Mouse (Mus musculus) embryo, embryonic 10 days (tissue): Measurements from ENCODE around the gene Psip1.
"Not testable (repeated sequence)": the region's sequence is repeated elsewhere in the genome, so short reads cannot be mapped to it uniquely, and the experiment has no call there.

ENCODE experiments used
- DNase-seq: peaks from one replicate; pipeline ENCODE4 v3.0.0-alpha.2; 2015; ENCODE audit warnings: low spot score

The Psip1 gene

DNA sequence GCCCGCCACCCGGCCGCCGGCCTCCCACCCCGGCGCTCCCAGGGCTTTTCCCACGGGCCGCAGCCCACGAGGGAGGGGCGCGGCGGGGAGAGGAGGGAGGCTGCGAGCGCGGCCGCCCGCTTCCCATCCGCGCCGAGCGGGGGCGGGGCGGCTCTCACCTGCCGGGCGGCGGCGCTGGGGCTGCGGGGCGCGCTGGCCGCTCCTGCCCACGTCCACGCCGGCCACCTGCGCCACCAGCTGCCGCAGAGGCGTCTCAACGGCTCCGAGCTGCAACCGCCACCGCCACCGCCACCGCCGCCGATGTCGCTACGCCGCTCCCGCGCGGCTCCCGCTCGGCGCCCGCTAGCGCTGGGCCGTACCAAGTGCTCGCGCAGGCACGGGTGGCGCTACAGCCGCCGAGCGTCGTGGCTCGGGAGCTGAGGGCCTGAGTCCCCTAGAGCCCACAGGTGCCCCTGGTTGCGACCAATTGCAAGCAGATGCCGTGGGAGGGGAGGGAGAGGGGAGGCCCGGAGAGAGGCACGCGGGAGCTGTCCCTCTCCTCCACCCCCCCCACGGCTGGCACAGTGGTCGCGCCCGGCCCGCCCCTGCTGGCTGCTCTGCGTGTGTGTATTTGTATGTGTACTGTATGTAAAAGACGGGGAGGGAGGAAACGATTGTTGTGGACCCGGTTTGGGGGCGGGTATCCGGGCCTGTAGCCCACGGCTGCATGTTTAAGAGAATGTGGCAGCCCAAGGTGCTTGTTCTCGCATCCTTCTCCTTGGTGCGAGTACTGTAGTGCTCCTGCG is at the start of gene Psip1:
Gene Psip1, minus strand, starts transcription at position 343 of the 785 bp plus-strand sequence.
- peak; percentile 89 for DNase-seq

DNA sequence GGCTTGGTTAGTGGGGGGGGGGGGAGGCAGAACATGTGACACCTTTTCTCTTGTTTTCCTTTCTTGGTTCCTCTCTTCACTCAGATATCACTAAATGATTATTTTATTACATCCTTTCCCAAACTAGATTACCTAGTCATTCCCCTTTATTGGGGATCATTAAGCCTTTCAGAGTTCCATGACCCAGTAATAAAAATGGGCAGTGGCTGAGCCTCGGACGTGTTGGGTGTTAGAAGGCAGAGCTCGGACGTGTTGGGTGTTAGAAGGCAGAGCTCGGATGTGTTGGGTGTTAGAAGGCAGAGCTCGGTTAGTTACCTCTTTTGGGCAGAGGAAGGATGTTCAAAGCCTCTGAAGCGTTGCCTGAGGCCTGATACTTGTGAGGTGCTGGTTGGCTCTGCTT is 47.8 kb upstream of the Psip1 start:
- DNase-seq = peak; percentile 4

DNA sequence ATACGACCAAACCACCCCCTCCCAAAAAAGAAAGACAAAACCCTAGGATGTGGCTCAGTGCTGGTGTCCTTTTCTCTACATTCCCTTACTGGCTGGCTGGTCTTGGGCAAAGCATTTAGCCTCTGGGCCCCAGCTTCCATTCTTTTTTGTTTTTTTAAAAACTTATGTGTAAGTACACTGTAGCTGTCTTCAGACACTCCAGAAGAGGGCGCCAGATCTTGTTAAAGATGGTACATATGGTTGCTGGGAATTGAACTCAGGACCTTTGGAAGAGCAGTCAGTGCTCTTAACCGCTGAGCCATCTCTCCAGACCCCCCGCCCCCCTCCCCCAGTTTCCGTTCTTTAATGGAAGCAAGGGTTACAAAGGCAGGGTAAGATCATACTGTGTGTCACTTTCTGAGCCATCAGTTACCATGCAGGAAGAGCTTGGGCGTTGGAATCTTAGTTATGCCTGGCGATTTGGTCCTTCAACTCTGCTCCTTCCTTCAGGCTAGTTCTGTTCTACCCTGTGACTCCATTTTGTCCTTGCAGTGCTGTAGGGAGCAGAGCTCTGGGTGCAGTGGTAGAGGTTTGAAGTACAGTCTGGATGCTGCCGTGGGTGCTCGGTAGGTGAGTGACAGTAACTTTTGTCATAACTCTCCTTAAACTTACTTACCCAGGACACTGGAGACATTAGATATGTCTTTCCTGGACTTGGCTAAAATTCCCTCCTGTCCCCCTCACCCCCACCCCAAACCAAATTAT is 47.1 kb upstream of the Psip1 start:
- DNase-seq = peak; percentile 1

DNA sequence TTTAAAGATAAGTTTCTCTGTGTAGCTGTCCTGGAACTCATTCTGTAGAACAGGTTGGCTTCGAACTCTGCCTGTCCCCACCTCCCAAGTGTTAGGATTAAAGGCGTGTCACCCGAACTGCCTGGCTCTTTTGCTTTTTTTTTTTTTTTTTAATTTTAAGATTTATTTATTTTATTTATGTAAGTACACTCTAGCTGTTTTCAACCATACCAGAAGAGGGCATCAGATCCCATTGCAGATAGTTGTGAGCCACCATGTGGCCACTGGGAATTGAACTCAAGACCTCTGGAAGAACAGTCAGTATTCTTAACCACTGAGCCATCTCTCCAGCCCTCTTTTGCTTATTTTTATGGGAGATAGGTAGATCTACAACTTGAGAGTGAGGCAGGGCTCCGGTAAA is 43.8 kb upstream of the Psip1 start:
- peak; percentile 3 for DNase-seq

DNA sequence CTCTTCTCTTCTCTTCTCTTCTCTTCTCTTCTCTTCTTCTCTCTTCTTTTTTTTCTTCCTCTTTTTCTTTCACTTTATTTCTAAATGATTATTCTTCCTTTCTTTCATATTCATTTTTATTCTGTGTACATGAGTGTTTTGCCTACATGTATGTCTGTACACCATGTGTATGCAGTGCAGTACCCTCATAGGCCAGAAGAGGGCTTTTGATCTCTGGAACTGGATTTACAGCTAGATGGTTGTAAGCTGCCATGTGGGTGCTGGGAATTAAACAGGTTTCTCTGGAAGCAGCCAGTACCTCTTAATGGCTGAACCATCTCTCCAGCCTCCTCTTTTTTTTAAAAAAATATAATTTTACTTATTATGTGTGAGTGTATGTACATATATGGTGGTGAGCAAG is 41.7 kb upstream of the Psip1 start:
- DNase-seq = peak; percentile 26

DNA sequence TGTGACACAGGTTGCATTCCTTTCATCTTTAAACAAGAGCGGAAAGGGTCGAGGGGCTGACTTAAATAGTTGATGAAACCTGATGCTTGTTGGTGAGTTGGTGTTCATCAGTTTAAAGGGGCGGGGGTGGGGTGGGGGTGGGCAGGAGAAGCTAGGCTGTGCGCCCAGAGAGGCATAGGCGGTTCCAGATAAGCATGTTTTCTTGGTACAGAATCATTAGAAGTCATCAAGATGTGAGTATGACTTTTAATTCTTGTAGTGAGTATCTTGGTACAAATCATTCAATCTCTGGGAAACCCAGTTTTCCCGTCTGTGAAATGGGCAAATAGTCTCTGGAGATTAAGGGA is 40.7 kb upstream of the Psip1 start:
- peak; percentile 7 for DNase-seq

DNA sequence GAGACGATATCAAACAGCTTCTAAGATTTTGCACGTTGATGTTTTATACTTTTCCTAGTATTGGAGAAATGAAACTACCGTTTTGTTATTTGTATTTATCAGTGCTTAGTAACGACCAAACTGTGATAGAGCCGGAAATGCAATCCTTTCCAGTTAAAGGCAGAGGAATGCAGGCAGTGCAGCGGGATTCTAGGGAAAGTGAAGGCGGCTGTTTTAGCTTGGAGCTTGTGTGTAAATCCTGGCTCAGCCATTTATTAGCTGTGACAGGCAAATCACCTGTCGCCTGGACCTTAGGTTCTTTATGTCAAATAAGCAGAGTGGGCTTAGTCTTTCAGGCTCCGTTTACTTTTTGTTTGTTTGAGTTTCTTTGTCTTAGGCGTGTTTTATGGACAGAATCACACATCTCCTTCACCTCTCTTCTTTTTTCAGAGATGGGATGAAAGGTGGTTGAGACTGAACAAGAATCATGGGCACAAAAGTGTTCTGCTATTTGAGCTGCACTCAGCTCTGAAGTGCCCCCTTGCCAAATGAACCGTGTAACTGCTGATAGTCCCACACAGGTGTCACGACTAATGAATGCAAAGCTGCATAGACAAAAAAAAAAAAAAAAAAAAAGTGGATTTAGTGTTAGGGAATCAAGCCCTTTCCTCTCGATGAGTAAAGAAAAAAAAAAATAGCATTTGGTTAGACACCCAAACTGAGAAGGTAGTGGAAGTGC is 40.2 kb upstream of the Psip1 start:
- DNase-seq = peak; percentile 58

DNA sequence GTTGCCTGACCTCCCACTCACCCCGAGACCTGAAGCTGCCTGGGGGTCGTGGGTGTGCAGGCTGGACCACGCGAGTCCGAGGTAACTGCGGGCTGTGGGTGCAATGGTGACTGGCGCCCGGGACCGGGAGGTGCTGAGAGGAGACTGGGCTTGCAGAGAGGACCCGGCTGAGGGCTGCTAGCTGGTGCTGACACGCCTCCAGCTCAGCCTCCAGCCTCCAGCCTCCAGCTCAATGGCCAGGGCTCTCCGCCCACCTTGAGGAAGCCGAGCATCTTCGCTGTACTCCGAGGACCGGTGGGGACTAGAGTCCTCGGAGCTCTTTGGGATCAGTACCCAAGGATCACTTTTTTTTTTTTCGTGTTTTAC is 39.4 kb upstream of the Psip1 start:
- peak; percentile 74 for DNase-seq

DNA sequence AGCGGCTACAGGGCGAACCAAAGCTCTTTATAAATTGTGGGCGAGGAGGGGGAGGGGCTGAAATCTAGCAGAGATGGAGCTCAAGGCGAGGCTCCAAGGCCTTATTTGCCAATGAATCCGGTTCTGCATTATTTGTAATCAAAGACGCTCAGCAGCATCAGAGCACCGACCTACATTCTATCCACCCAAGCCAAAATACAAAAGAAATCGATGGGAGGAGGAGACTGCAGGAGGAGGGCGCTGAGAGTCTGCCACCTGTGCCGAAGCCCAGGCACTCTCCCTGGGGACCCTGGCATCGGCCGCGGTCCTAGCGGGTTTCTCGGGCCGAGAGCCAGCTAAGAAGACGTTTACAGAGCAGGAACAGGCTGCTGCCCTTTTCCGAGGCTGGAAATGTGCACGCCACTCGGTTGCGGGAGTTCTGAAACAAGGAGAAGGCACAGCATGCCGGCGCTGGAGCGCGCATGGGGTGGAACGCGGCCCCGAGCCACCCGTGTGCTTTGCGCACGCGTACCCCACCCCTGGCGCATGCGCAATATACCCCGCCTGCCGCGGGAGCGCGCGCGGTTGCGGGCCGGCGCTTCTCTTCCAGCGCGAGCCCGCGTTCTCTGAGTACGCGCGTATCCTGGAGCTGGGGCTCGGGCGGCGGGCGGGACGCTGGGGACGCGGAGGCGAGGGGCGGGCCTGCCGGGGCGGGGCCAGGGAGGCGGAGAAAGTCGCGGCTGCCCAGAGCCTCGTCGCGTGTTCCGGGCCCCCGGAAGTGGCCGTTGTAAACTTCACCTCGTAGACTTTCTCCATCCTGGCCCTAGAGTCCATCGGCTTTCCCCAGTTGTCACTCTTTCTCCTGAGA is 38.8 kb upstream of the Psip1 start, which contains the start of gene Ccdc171:
Gene Ccdc171, plus strand, starts transcription at position 703 of the 847 bp plus-strand sequence.
- peak; percentile 96 for DNase-seq

DNA sequence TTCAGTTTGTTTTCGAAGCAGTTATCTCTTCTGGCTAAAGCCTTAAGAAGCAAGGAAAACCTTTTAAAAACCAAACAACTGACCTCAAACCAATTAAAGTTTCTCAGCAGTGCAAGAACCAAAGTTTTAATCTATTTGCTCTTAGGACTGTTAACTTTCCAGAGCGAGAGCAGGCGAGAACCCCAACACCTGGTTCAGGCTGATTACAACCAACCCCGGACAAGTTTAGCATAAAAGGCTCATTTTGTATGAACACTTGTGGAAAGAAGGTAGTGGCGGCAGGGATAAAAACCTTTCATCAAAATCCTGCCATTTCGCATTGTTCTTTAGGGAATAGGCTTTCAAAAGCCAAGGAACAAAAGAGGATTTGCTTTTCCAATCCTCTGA is 38.2 kb upstream of the Psip1 start:
- no peak for DNase-seq

DNA sequence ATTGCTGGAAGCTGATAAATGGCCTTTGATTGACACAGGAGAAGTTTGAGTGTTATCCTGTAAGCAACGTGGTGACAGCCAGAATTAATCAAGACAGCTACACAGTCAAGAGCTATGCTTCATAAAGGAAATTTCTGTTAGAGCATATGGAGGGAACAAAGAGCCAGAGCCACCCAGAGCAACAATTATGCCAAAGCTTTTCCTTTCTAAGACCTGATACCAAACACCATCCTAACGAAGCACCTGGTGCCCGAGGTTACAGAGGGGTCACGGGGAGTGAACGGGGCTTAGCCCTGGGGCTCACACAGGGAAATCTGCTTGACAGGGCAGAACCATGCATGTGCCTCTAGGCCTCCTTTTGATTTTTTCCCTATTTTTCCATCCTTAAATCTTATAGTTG is 35.8 kb upstream of the Psip1 start:
- DNase-seq = peak; percentile 28

DNA sequence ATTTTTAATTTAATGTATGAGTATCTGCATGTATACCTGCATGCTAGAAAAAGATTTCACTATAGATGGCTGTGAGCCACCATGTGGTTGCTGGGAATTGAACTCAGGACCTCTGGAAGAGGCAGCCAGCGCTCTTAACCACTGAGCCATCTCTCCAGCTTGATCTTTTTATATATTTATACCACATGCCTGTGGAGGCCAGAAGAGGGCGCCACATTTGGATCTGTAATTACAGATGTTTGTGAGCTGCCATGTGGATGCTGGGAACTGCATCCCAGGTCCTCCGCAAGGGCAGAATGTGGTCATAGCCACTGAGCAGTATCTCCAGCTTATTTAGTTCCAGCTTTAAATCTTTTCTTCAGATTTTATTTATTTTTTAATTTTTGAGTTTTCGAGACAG is 34.0 kb upstream of the Psip1 start:
- DNase-seq = no peak

DNA sequence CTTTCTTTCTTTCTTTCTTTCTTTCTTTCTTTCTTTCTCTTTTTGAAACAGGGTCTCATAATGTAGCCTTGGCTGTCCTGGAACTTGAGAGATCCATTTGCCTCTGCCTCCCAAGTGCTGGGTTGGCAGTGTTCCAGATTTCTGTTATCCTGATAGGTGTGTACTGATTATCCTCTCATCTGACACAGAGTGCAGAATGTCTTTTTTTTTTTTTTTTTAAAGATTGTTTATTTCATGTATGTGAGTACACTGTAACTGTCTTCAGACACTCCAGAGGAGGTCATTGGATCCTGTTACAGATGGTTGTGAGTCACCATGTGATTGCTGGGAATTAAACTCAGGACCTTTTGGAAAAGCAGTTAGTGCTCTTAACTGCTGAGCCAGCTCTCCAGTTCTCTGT is 33.5 kb upstream of the Psip1 start:
- DNase-seq = no peak

DNA sequence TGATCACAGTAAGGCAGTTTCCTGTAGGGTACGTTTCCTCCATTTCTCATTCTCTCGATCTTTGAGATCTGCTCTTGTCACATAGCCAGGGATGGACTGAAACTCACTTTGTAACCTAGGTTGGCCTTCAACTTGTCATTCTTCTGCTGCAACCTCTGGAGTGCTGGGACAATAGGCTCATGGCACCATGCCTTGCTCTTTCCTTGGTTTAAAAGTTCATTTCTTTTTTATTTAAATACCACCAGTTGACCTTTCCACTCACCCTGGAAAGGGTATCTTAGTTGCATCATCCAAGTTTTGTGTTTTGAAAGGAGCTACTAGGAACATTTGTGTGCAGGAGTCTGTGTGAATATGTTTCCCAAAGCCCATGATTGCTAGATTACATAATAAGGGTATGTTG is 32.9 kb upstream of the Psip1 start:
- no peak for DNase-seq

DNA sequence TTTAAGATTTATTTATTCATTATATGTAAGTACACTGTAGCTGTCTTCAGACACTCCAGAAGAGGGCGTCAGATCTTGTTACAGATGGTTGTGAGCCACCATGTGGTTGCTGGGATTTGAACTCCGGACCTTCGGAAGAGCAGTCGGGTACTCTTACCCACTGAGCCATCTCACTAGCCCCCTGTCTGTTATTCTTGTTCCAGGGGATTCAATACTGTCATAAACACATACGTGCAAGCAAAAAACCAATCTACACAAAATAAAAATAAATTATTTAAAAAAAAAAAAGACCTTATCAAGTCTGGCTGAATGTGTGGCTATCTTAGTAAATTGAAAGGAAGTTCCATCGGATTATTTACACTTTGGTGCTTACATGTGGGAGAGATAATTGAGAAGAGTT is 29.9 kb upstream of the Psip1 start:
- DNase-seq = not testable (repeated sequence)

DNA sequence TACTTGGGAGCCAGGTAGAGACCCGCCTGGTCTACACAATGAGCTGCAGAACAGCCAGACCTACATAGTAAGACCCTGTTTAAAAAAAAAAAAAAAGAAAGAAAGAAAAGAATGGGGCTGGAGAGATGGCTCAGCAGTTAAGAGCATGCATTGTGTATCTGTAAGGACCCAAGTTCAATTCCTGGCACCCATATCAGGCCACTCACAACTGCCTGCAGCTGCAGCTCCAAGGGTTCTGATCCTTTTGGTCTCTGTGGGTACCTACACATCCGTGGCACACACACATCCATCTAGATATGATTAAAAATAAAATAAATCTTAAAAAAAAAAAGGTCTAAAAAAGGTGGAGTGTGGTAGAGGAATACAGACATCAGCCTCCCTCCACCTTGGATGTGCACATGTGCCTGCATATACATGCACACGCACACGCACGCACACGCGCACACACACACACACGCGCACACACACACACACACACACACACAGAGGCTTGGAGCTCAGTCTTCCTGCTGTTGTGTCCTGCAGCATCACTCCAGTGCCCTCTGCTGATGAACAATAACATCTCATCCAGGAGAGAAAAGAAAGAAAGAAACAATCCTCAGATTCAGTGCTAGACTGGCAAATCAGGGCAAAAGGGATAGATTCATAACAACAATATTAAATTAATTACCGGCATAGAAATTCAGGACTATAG is 28.9 kb upstream of the Psip1 start:
- peak; percentile 44 for DNase-seq

DNA sequence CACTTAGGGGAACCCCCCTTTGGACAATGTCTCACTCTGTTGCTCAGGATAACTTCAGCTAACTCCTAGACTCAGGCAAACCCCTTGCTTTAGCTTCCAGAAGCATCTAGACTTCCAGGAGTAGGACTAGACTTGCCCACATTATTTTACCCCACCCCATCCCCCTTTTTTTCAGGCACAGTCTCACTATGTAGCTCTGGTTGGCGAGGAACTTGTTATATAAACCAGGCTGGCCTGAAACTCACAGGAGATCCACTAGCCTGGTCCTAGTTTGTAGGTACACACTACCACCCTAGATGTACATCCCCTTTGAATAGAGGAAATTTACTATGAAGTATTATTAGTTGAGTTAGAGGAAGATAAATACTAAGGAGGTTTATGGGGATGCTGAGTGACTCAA is 27.9 kb upstream of the Psip1 start:
- no peak for DNase-seq

DNA sequence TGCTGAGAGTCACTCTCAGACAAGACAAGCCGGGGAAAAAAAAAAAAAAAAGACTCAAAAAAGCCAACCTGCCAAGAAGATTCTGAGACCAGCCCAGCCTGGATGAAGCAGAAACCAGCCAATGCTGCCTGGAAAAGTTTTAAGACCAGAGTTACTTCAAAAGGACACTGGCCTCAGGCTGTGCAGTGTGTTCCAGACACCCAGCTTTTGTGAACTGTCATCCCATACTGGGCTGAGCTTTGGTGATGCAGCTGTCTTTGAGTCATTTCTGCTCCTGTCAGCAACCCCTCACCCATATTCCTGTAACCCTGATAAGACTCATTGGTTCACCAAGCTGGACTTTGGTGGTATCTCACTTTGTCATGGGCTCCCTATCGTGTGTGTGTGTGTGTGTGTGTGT is 26.4 kb upstream of the Psip1 start:
- DNase-seq = no peak

DNA sequence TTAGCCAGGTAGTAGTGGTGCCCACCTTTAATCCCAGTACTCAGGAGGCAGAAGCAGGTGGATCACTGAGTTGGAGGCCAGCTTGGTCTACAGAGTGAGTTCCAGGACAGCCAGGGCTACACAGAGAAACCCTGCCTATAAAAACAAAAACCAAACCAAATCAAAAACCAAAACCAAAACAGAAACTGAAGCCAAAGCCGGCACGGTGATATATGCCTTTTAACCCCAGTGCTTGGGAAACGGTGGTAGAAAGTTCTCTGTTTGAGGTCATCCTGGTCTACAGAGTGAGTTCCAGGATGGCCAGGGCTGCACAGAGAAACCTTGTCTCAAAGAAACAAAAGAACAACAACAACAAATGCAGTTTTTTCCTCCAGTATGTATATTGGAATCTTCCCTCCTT is 26.0 kb upstream of the Psip1 start:
- DNase-seq = no peak

DNA sequence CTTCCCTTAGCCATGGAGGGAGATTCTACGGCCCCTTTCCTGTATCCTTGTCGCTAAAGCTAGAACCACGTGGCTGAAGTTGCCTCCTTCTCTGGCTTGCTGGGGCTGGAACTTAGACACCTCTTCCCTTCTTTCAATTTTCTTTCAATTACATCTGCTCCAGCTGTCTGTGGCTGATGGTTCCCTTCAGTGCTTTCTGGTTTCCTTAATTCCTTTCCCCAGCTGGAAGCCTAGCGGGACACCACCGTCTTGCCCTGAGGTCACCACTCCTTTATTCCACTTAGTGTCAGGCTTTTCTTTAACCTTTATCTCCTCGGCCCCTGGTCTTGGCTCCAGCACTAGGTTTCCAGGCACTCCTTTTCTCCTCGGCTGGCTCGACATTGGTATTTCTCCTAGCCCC is 24.8 kb upstream of the Psip1 start:
- no peak for DNase-seq

DNA sequence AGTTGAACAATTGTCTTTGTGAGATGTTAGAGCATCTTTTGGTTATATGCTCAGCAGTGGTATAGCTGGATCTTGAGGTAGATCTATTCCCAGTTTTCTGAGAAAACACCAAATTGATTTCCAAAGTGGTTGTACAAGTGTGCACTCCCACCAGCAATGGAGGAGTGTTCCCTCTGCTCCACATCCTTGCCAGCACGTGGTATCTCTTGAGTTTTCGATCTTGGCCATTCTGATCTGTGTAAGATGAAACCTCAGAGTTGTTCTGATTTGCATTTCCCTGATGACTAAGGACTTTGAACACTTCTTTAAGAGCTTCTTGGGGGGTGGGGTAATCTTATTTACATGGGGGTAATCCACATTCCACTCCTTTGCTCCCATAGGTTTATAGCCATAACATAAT is 23.3 kb upstream of the Psip1 start:
- DNase-seq = no peak

DNA sequence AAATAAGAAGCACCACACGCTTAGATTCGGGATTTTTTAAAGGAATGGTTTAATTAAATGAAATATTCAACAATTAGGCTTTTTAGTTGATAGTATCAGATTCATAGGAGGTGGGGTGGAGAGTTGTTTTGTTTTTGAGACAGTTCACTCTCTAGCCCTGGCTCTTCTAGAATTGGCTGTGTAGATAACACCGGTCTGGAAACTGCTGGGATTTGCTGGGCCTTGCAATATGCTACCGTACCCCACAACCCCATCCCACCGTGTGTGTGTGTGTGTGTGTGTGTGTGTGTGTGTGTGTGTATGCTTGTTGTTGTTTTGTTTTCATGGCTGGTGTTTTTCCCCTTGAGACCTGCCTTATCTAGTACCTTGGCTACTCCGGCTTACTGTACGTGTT is 14.8 kb upstream of the Psip1 start:
- no peak for DNase-seq
